8 mouse cellular contexts compared by ENCODE assay signal in the genomic region with DNA sequence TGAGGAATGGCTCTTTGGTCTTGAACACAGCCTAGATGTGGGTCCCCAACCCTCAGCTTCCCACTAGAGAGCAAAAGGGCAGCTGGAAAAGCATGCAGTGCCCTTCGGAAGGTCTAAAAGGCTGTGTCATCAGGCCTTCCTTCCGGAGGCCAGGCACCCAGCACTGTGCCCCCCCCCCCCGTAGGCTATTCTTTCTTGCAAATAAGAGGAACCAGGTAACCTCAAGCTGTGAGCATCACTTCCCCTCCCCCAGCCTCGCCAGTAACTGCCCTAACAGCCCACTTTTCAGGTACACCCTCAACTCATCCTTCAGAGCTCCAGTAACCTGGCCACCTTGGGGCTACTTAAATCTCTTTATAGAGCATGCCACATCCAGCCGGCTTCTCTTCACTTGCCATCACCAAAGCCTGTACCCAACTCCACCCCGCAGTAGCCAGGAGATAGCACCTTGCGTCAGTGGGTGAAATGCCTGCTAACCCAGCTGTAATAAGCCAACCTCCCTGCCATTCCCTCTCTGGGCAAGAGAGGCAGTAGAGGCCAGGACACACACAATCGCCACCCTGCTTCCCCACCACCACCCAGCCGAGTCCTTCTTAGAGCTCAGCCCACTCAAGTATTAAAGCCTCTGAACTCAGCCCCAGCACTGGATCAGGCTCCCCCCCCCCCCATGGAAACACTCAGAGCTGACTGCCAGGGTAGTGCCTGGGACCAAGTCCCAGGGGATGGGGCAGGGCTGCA. TPM values are rescaled to one million over a fixed set of nuclear protein-coding genes. Genes with fewer than 3 reads are reported as not detected.
DNase-seq lines count a peak whose midpoint lies in the region; ATAC-seq and TF ChIP-seq lines count a peak whose summit lies in the region.
"Had no signal": no experiment of that assay in that cellular context is flagged by ENCODE, and none has a peak within 500 bp of the region (broad histone marks: within the 10 kb centered on the region; RNA-seq: fewer than 3 reads in every experiment).

No protein-coding gene starts in this region.

- 46% methylated on average over 9 of the region's 9 CpGs for WGBS in hindbrain, postnatal 0 days
- 37% methylated on average over 9 of the region's 9 CpGs for WGBS in lung, adult 2 months
- WGBS in small intestine, adult 2 months, result 55% methylated on average over 9 of the region's 9 CpGs

- peak; percentile 60 for TF ChIP-seq CTCF in hindbrain, postnatal 0 days (IDR thresholded peaks at IDR 0.05; ENCODE audit: low read depth)
- TF ChIP-seq CTCF in lung, adult 2 months (IDR thresholded peaks at IDR 0.05; ENCODE audit: insufficient read depth, low read length), result peak; percentile 61; the same call in 1 of the 2 replicates
- peak; percentile 29; the same call in 1 of the 2 replicates for TF ChIP-seq CTCF in small intestine, adult 2 months (IDR thresholded peaks at IDR 0.05; ENCODE audit: extremely low read depth, insufficient read length, insufficient replicate concordance, low read depth, low read length)

- no peaks in the 10 kb centered on the region for H3K27me3 ChIP-seq in hindbrain, postnatal 0 days (ENCODE audit: insufficient read depth, low read length)
- no peaks in the 10 kb centered on the region for H3K27me3 ChIP-seq in small intestine, adult 2 months (ENCODE audit: control insufficient read depth, insufficient read depth, low read length)
- H3K27me3 ChIP-seq: limb, embryonic 15.5 days had no signal

- no peaks in the 10 kb centered on the region for H3K9me3 ChIP-seq in hindbrain, postnatal 0 days (ENCODE audit: low read length)
- H3K9me3 ChIP-seq: limb, embryonic 15.5 days had no signal

- no peak for TF ChIP-seq POLR2A in lung, adult 2 months (IDR thresholded peaks at IDR 0.05; ENCODE audit: borderline replicate concordance, extremely low read depth, low read depth, low read length)
- no peak for TF ChIP-seq POLR2A in small intestine, adult 2 months (IDR thresholded peaks at IDR 0.05; ENCODE audit: low read depth, low read length)

- peak overlapping the region; percentile 92; the same call in 1 of the 2 replicates for H3K4me2 ChIP-seq in hindbrain, postnatal 0 days (ENCODE audit: low read depth, low read length)

- DNase-seq in 3T3-L1 (ENCODE audit: low read depth, low spot score), result peak; percentile 91
- peak; percentile 91 to 93 for DNase-seq in B cell, adult 2 months
- DNase-seq in c-Kit-positive CD71-positive TER-119-negative erythroid progenitor cells, embryonic 14.5 days (ENCODE audit: low read depth), result peak; percentile 71
- DNase-seq in hindbrain, postnatal 0 days (ENCODE audit: low spot score), result peak; percentile 50
- DNase-seq in lung, adult 2 months, result peak; percentile 23
- DNase-seq in right cerebral cortex, postnatal 4 days, result no peak

- ATAC-seq in hindbrain, postnatal 0 days, result peak; percentile 50

- 0 out of 2 replicates have a peak, but pooled peaks cover 5% of the 10 kb centered on the region for H3K4me1 ChIP-seq in hindbrain, postnatal 0 days (ENCODE audit: insufficient read depth, low read length)
- H3K4me1 ChIP-seq in lung, adult 2 months (ENCODE audit: control insufficient read depth, insufficient read depth, low read length), result peaks cover 3% of the 10 kb centered on the region; the same call in 1 of the 2 replicates
- H3K4me1 ChIP-seq in small intestine, adult 2 months (ENCODE audit: control insufficient read depth, insufficient read depth, insufficient read length, low read length), result peaks cover 42% of the 10 kb centered on the region

- H3K36me3 ChIP-seq in hindbrain, postnatal 0 days (ENCODE audit: insufficient read depth, low read length), result no peaks in the 10 kb centered on the region
- H3K36me3 ChIP-seq in small intestine, adult 2 months (ENCODE audit: control insufficient read depth, insufficient read depth, low read length), result no peaks in the 10 kb centered on the region
- H3K36me3 ChIP-seq: limb, embryonic 15.5 days had no signal

- H3K4me3 ChIP-seq in hindbrain, postnatal 0 days (ENCODE audit: low read length), result no peak overlapping the region
- H3K4me3 ChIP-seq in lung, adult 2 months (replicated peaks; ENCODE audit: extremely low read depth, low read depth, low read length), result no peak overlapping the region
- H3K4me3 ChIP-seq in small intestine, adult 2 months (ENCODE audit: low read depth, low read length), result peak overlapping the region; percentile 30

- no peak overlapping the region for H3K9ac ChIP-seq in hindbrain, postnatal 0 days (replicated peaks; ENCODE audit: low read length)
- H3K9ac ChIP-seq: limb, embryonic 15.5 days had no signal

- no peak overlapping the region for H3K27ac ChIP-seq in hindbrain, postnatal 0 days
- peak overlapping the region; percentile 37; the same call in 1 of the 2 replicates for H3K27ac ChIP-seq in small intestine, adult 2 months (ENCODE audit: insufficient read depth, low read depth, low read length)
- H3K27ac ChIP-seq: limb, embryonic 15.5 days had no signal

RNA-seq across cellular contexts. Expression of a gene that starts 1.6 kb away (rescaled TPM):
- total RNA-seq in hindbrain, postnatal 0 days (2014; rRNA removed), result 34.3 and 43.6 TPM in 2 replicates
- polyA plus RNA-seq in hindbrain, postnatal 0 days (2015; fragmentation: Nextera tagmentation; extraction: Ambion mirVana), result 41.5 and 44.3 TPM in 2 replicates
- 3.6 and 5.4 TPM in 2 replicates for polyA plus RNA-seq in lung, adult 2 months (2012; rRNA removed)
- 2.1 and 10.7 TPM in 2 replicates for polyA plus RNA-seq in small intestine, adult 2 months (2012; rRNA removed)
